In the genomic region with DNA sequence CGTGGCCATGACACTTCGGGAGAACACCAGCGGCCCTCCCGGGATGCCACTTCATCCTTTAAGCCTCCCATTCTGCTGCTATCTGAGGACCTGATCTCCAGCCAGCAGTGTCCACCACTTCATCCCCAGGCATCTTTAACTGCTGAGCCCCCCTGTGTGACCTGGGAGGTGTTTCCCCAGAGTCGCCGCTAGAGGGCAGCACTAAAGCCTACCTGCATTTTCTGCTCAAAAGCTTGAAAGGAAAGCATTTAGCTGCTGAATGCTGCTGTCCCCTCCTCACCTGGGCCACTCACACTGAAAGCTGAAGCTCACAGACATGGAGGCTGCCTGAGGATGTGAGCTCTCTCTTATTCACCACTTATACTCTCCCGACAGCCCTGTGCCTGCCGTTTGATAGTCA, we compare ENCODE assay signal across 12 mouse cellular contexts. TPM values are rescaled to one million over a fixed set of nuclear protein-coding genes. Genes with fewer than 3 reads are reported as not detected.
DNase-seq lines count a peak whose midpoint lies in the region; TF ChIP-seq lines count a peak whose summit lies in the region.
"Not testable (repeated sequence)": the region's sequence is repeated elsewhere in the genome, so short reads cannot be mapped to it uniquely, and the experiment has no call there.
"Had no signal": no experiment of that assay in that cellular context is flagged by ENCODE, and none has a peak within 500 bp of the region (broad histone marks: within the 10 kb centered on the region; RNA-seq: fewer than 3 reads in every experiment).

No protein-coding gene starts in this region.

- peak; percentile 23 for DNase-seq in c-Kit-positive CD71-negative TER-119-negative erythroid progenitor cells, embryonic 14.5 days (ENCODE audit: low read depth)
- DNase-seq in heart, postnatal 14 days: peak; percentile 48 to 65
- peak in 1 of 2 experiments; percentile 30 for DNase-seq in layer of hippocampus, adult 2 months (ENCODE audit: low spot score in 2 of 2)
- DNase-seq in lung, postnatal 10 days: peak; percentile 37
- DNase-seq in thymus, postnatal 36 days: peak; percentile 29 to 34

- intact Hi-C loops in heart, postnatal 14 days (cut with DNase I): loop anchor here (5.0 kb wide), 1 partner anchor 43 kb away; no protein-coding TSS in a partner anchor

- H3K27ac ChIP-seq in ES-Bruce4 (ENCODE audit: insufficient read depth, low read length); embryonic fibroblast, embryonic 13.5 days (ENCODE audit: insufficient read depth, low read length); layer of hippocampus, adult 2 months; olfactory bulb, adult 2 months (ENCODE audit: insufficient read depth, low read depth, low read length): not testable (repeated sequence)

- not testable (repeated sequence) for TF ChIP-seq EP300 in ES-Bruce4 (IDR thresholded peaks at IDR 0.05; ENCODE audit: insufficient read depth, low read depth, low read length)

- H3K4me3 ChIP-seq in ES-Bruce4 (ENCODE audit: low read depth, low read length); embryonic fibroblast, embryonic 13.5 days (ENCODE audit: insufficient read depth, low read length); layer of hippocampus, adult 2 months; olfactory bulb, adult 2 months (ENCODE audit: insufficient read depth, low read depth, low read length): not testable (repeated sequence)

- not testable (repeated sequence) for H3K9me3 ChIP-seq in ES-Bruce4 (replicated peaks; ENCODE audit: control insufficient read depth, insufficient read depth, low read length, poor library complexity, severe bottlenecking)

- not testable (repeated sequence) for H3K36me3 ChIP-seq in ES-Bruce4 (ENCODE audit: control insufficient read depth, insufficient read depth, low read length, poor library complexity, severe bottlenecking)

- H3K4me1 ChIP-seq in ES-Bruce4 (ENCODE audit: control insufficient read depth, insufficient read depth, low read length); embryonic fibroblast, embryonic 13.5 days (ENCODE audit: control insufficient read depth, insufficient read depth, low read length); olfactory bulb, adult 2 months (ENCODE audit: control insufficient read depth, insufficient read depth, low read length): not testable (repeated sequence)

- TF ChIP-seq POLR2A in ES-Bruce4 (IDR thresholded peaks at IDR 0.05; ENCODE audit: insufficient read depth, low read length); embryonic fibroblast, embryonic 13.5 days (IDR thresholded peaks at IDR 0.05; ENCODE audit: low read depth, low read length); olfactory bulb, adult 2 months (IDR thresholded peaks at IDR 0.05; ENCODE audit: insufficient read depth, low read depth, low read length): not testable (repeated sequence)

- H3K9ac ChIP-seq in ES-Bruce4 (ENCODE audit: low read depth, poor library complexity, severe bottlenecking): not testable (repeated sequence)

- peak; percentile 70 for TF ChIP-seq CTCF in ES-Bruce4 (IDR thresholded peaks at IDR 0.05; ENCODE audit: low read depth, low read length)
- peak; percentile 45; the same call in 1 of the 2 replicates for TF ChIP-seq CTCF in embryonic fibroblast, embryonic 13.5 days (IDR thresholded peaks at IDR 0.05; ENCODE audit: borderline replicate concordance, insufficient read depth, low read length)
- peak; percentile 85 for TF ChIP-seq CTCF in layer of hippocampus, adult 2 months (conservative IDR thresholded peaks at IDR 0.05)
- peak; percentile 60; the same call in 1 of the 2 replicates for TF ChIP-seq CTCF in olfactory bulb, adult 2 months (IDR thresholded peaks at IDR 0.05; ENCODE audit: insufficient read depth, low read depth, low read length)

- 10% methylated on average over 8 of the region's 8 CpGs for WGBS in olfactory bulb, adult 2 months

- H3K27me3 ChIP-seq in ES-Bruce4 (ENCODE audit: control insufficient read depth, insufficient read depth, low read length, poor library complexity, severe bottlenecking): not testable (repeated sequence)

RNA-seq across cellular contexts. Expression of gene Omt2b, which starts 12.9 kb away (rescaled TPM):
- polyA plus RNA-seq in ES-Bruce4 (2011; ENCODE audit: insufficient read depth, insufficient read length, low read depth, missing spikeins): not detected in 2 replicates
- polyA plus RNA-seq in embryonic fibroblast, embryonic 13.5 days (2011; ENCODE audit: insufficient read length, low read depth, missing spikeins): not detected in 2 replicates
- not detected for total RNA-seq in heart, postnatal 14 days (2021)
- not detected for total RNA-seq in layer of hippocampus, adult 2 months (2021)
- not detected in 2 replicates for polyA plus RNA-seq in olfactory bulb, adult 2 months (2012; ENCODE audit: insufficient read depth, insufficient read length, low replicate concordance, missing spikeins)
- total RNA-seq: adrenal gland, adult 8-10 months had no signal
- polyA plus RNA-seq: heart, embryonic 13.5 days; liver, embryonic 12.5 days; stomach, embryonic 14.5 days had no signal

RNA-seq across cellular contexts. Expression of gene Gsta2, which starts 15.3 kb away (rescaled TPM):
- not detected in 2 replicates for polyA plus RNA-seq in ES-Bruce4 (2011; ENCODE audit: insufficient read depth, insufficient read length, low read depth, missing spikeins)
- not detected in 2 replicates for polyA plus RNA-seq in embryonic fibroblast, embryonic 13.5 days (2011; ENCODE audit: insufficient read length, low read depth, missing spikeins)
- not detected for total RNA-seq in heart, postnatal 14 days (2021)
- total RNA-seq in layer of hippocampus, adult 2 months (2021): not detected
- not detected in 2 replicates for polyA plus RNA-seq in olfactory bulb, adult 2 months (2012; ENCODE audit: insufficient read depth, insufficient read length, low replicate concordance, missing spikeins)
- polyA plus RNA-seq: heart, embryonic 13.5 days had no signal

RNA-seq across cellular contexts. Expression of gene Omt2a, which starts 25.7 kb away (rescaled TPM):
- not detected in 2 replicates for polyA plus RNA-seq in ES-Bruce4 (2011; ENCODE audit: insufficient read depth, insufficient read length, low read depth, missing spikeins)
- polyA plus RNA-seq in embryonic fibroblast, embryonic 13.5 days (2011; ENCODE audit: insufficient read length, low read depth, missing spikeins): not detected in 2 replicates
- not detected for total RNA-seq in heart, postnatal 14 days (2021)
- total RNA-seq in layer of hippocampus, adult 2 months (2021): not detected
- polyA plus RNA-seq in olfactory bulb, adult 2 months (2012; ENCODE audit: insufficient read depth, insufficient read length, low replicate concordance, missing spikeins): not detected in 2 replicates
- total RNA-seq: adrenal gland, adult 8-10 months had no signal
- polyA plus RNA-seq: heart, embryonic 13.5 days; liver, embryonic 12.5 days; stomach, embryonic 14.5 days had no signal

RNA-seq across cellular contexts. Expression of gene Dppa5a, which starts 27.7 kb away (rescaled TPM):
- polyA plus RNA-seq in ES-Bruce4 (2011; ENCODE audit: insufficient read depth, insufficient read length, low read depth, missing spikeins): 5,317 and 5,424 TPM in 2 replicates
- not detected in 2 replicates for polyA plus RNA-seq in embryonic fibroblast, embryonic 13.5 days (2011; ENCODE audit: insufficient read length, low read depth, missing spikeins)
- not detected for total RNA-seq in heart, postnatal 14 days (2021)
- total RNA-seq in layer of hippocampus, adult 2 months (2021): not detected
- polyA plus RNA-seq in olfactory bulb, adult 2 months (2012; ENCODE audit: insufficient read depth, insufficient read length, low replicate concordance, missing spikeins): not detected in 2 replicates
- total RNA-seq: adrenal gland, adult 8-10 months had no signal
- polyA plus RNA-seq: heart, embryonic 13.5 days; liver, embryonic 12.5 days; stomach, embryonic 14.5 days had no signal

RNA-seq across cellular contexts. Expression of gene Ooep, which starts 38.2 kb away (rescaled TPM):
- polyA plus RNA-seq in ES-Bruce4 (2011; ENCODE audit: insufficient read depth, insufficient read length, low read depth, missing spikeins): 75.0 and 86.4 TPM in 2 replicates
- 0.47 TPM in 1 of 2 replicates, not detected in the other for polyA plus RNA-seq in embryonic fibroblast, embryonic 13.5 days (2011; ENCODE audit: insufficient read length, low read depth, missing spikeins)
- not detected for total RNA-seq in heart, postnatal 14 days (2021)
- total RNA-seq in layer of hippocampus, adult 2 months (2021): under 1 TPM in 1 of 2 experiments, not detected in 1; 0.17 TPM
- polyA plus RNA-seq in olfactory bulb, adult 2 months (2012; ENCODE audit: insufficient read depth, insufficient read length, low replicate concordance, missing spikeins): not detected in 2 replicates
- total RNA-seq: adrenal gland, adult 8-10 months had no signal
- polyA plus RNA-seq: liver, embryonic 12.5 days had no signal
